Mouse (Mus musculus): ENCODE measurements around the gene Ints7. TPM values are rescaled to one million over a fixed set of nuclear protein-coding genes. Genes with fewer than 3 reads are reported as not detected.

The Ints7 gene
- polyA plus RNA-seq, 1 experiment = 14.2 TPM

DNA sequence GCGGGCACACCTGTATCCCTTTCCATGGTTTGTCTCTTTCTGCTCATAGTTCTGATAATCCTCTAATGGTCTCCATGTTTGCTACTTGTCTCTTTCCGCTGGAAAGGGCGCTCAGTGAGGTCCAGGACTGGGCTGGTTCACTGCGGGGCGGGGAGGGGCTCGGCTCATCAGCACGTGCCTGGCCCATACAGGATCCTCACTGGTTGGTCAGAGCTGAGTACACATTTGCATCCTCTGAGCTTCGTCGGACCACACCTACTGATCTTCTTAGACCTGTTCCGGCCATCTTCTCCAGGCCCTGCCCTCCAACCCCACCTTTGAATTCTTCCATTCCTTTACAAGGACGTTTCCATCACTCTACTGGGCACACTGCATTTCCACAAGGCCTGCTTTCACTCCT, 90.9 kb downstream of the Ints7 start:
- Histone ChIP-seq H3K4me1 (ENCODE audit: control insufficient read depth, insufficient read depth, low read length) (peaks cover 10% of the 10 kb centered on the region), H3K27ac (ENCODE audit: insufficient read depth, low read depth, low read length) (no peak overlapping the region), H3K4me3 (ENCODE audit: insufficient read depth, low read length) (no peak overlapping the region)
- no peak for TF ChIP-seq POLR2A (IDR thresholded peaks at IDR 0.05; ENCODE audit: borderline replicate concordance, low read depth, low read length)
- no peak for TF ChIP-seq CTCF (IDR thresholded peaks at IDR 0.05; ENCODE audit: low read depth, low read length)

DNA sequence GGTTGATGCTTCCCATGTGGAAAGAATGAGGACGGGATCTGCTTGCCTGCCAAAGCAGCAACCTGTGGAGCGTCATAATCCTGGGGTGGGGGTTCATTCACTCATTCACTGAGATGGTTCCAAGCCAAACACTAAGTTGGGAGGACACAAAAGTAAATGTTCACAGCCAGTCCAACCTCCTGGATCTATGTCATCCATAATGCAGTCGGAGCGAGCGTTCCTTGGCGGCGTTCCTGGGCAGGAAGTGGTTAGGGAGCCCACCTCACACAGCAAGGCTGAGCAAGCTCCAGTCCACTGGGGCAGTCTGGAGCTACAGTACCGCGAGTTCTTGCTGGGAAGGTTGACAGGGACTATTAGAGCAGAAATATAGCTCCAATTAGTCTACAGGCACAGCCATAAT, 92.6 kb downstream of the Ints7 start:
- no peaks in the 10 kb centered on the region for H3K4me1 ChIP-seq (ENCODE audit: control insufficient read depth, insufficient read depth, low read length)
- no peak overlapping the region for H3K4me3 ChIP-seq (ENCODE audit: insufficient read depth, low read length)
- H3K27ac ChIP-seq (ENCODE audit: insufficient read depth, low read depth, low read length) = no peak overlapping the region
- no peak for TF ChIP-seq POLR2A (IDR thresholded peaks at IDR 0.05; ENCODE audit: borderline replicate concordance, low read depth, low read length)
- no peak for TF ChIP-seq CTCF (IDR thresholded peaks at IDR 0.05; ENCODE audit: low read depth, low read length)

Other genes starting within 250 kb of the Ints7 start
- gene Tmem206, start 249.7 kb upstream of the Ints7 start, polyA plus RNA-seq (2012; ENCODE audit: insufficient read depth, insufficient read length, missing spikeins) = 35.0 and 37.6 TPM in 2 replicates
- 113 and 117 TPM in 2 replicates for gene Ppp2r5a, start 172.4 kb upstream of the Ints7 start, polyA plus RNA-seq (2012; ENCODE audit: insufficient read depth, insufficient read length, missing spikeins)
- gene Dtl, start 92 bp upstream of the Ints7 start, polyA plus RNA-seq (2012; ENCODE audit: insufficient read depth, insufficient read length, missing spikeins) = 6.1 and 7.6 TPM in 2 replicates
- gene Lpgat1, start 142.2 kb downstream of the Ints7 start, polyA plus RNA-seq (2012; ENCODE audit: insufficient read depth, insufficient read length, missing spikeins) = 23.0 and 24.6 TPM in 2 replicates
- 13.1 and 15.9 TPM in 2 replicates for gene Nek2, start 245.8 kb downstream of the Ints7 start, polyA plus RNA-seq (2012; ENCODE audit: insufficient read depth, insufficient read length, missing spikeins)

All from bone marrow macrophage, adult 2 months (primary cell).